Mouse (Mus musculus): ENCODE measurements at regions not wholly inside any gene's neighbourhood (a gene's known extent, or its start where the extent isn't known, plus 50 kb on each side); places are given as distances from the start of the nearest gene placed in this dataset.

DNA sequence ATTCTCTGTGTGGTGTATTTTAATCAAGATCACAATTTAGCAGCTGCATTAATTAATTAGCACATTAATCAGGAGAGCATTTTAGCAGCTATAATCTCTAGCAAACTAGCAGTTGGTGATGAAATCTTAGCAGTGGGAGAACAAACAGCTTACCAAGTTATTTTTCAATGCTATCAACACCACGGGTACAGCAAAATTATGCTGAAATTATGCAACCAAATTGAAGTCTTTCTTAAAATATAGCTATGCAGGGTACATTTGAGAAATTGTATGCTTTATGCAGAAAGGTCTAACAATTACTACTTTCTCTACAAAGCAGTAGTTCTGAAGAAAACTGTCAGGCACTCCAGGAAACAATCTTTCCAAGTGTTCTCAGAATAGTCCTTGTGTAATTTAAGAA, 378.1 kb downstream of the Dnajb9 start:
- no peak for DNase-seq

DNA sequence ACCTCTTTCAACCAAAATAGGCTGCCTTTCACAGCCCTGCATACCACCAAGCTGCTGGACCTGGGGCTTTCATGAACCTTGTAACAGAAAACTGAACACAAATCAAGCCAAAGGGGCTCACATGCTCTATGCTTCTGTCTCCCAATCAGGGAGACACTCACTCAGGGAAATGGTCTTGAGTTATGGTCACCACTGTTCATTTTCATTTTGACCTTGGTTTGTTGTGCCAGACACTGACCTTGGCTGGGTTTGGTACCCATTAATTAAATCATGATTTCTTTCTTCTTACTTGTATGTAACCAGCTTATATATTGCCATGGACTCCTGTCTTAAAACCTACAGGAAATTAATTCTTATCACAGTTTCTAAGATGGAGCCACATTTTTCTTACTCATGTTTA, 381.5 kb downstream of the Dnajb9 start:
- no peak for DNase-seq

DNA sequence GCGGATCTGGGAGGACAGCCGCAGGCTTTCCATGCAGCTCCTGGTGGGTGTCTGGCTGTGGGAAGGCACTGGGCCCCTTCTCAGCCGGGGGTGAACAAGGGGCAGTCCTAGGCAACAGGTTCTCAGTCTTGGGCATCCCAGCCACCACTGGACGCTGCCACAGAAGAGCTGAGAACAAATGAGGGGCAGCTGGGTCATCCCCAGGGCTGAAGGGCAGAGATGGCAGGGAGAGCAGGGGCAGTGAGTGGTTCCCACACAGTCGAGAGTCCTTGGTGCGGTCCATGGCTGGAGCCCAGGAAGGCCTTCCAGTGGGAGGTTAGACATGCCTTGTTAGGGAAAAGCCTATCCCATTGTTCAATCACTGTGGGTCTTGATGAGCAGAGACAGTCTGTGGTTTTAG, 382.2 kb downstream of the Dnajb9 start:
- DNase-seq: no peak

DNA sequence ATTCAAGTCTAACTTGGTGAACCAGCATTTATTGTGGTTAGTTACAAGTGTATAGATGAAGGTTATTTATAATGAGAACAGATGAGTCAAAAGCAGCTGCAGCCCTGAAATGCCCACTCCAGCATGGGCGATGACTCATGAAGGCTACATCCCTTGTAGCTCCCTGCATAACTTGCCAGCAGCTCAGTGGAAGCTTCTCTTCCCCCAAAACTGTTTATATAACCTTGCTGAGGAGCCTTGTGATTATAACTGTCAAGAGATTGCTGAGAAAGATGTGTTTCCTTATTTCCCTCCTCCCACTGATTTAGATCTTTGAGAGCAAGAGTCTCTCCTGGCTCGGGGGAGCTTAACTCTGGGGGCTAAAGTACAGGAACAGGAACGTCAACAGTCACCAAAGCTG, 382.8 kb downstream of the Dnajb9 start:
- DNase-seq: no peak

DNA sequence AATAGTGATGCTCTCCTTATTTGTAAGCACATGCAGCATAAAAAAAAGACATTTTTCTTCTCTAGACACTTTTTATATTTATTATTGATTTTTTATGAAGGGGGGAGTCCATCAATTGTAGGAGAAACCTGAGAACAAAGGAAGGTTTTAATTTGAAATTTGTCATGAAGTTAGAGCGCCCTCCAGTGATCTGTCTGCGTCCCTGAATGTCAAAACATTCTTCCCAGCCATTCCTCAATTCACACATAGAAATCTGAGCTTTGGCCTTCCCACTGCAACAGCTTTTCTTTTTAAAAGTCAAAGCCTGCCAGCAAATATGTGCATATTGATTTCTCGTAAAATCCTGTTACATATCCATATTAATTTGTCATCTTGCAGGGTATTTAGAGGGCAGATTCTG, 396.6 kb downstream of the Dnajb9 start:
- no peak for DNase-seq

DNA sequence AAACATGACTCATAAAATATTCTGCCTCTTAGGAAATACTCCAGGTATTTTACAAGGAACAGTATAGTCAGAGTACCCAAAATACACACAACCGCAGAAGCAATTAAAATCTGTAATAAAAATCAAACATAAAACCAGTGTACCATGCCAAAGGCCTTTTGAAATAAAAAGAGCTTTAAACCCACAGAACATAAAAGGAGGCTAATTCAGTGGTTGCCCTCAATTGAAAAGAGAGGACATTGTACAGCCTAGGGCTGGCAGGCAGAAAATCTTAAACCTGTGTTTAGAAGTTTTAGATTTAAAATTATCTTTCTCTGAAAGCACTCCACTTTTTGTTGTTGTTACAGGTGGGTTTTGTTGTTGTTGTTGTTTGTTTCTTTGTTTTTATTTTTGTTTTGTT, 437.4 kb downstream of the Dnajb9 start:
- DNase-seq: no peak

DNA sequence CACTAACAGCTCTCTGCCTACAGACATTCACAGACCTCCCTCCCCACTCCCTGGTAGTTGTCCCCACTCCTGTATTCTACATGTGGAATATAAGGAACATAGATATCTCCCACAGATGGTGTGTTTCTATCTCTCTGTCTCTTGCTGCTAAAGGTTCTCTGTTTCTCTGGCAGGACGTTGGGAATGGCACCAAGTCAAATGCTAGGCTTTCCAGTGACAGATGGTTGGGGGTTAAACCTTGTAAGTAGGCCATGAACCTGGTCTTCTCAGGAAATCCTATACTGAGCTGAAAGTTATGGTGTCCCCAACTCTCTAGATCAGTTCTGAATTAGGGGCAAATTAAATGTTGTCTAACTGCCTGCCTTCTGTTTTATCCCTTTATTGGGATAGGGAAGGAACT, 448.0 kb downstream of the Dnajb9 start:
- DNase-seq: no peak

Measured in lung, postnatal 10 days (tissue).